Mouse (Mus musculus) adipose tissue, adult 10 weeks (tissue): Measurements from ENCODE around the gene Slain1. TPM values are rescaled to one million over a fixed set of nuclear protein-coding genes. Genes with fewer than 3 reads are reported as not detected.

Experiments used
- polyA plus RNA-seq: library from polyadenylated mRNA; stranded (reverse); fragments of 350-450 nt; fragmentation: Illumina TruSeq; extraction: RNeasy Lipid Tissue Mini Kit (QIAGEN cat#74804); gene quantifications from one replicate; pipeline ENCODE4 v1.2.3, GENCODE M21; 2014; ENCODE audit warnings: low read depth, low replicate concordance

Slain1 gene
- polyA plus RNA-seq = 2.2 TPM

GRCm38 (mm10) chr14:103649896-103650334 lies at the start of gene Slain1:
TSS of gene Slain1 (plus strand) at chr14:103650228.

Other genes starting within 250 kb of the Slain1 start
- gene Scel, start 136.9 kb upstream of the Slain1 start, polyA plus RNA-seq = 18.1 TPM
- gene Ednrb, start 194.2 kb downstream of the Slain1 start, polyA plus RNA-seq = 18.2 TPM